Mouse (Mus musculus) G1E (cell line): ENCODE data around the gene Dao.

Source experiments
- CTCF ChIP-seq: IDR thresholded peaks from 2 replicates; pipeline ENCODE4 v1.5.1; 2012; ENCODE audit warnings: low read depth, low read length, inconsistent platforms, mixed read lengths
- POLR2AphosphoS5 ChIP-seq: IDR thresholded peaks from 2 replicates; pipeline ENCODE4 v1.6.1; 2012; ENCODE audit warnings: low read depth, low read length, inconsistent platforms; ENCODE audit not compliant: insufficient replicate concordance
- TAL1 ChIP-seq: conservative IDR thresholded peaks from 2 replicates; pipeline ENCODE4 v1.6.1; 2012; ENCODE audit warnings: low read depth, low read length, inconsistent platforms, mixed read lengths

- no peak for TF ChIP-seq CTCF
- TF ChIP-seq TAL1 = no peak
- no peak for TF ChIP-seq POLR2AphosphoS5
Measured at GRCm38 (mm10) chr5:113981843-113982242, 21.7 kb upstream of the Dao start.
